Mouse (Mus musculus) MEL (cell line): ENCODE data around the gene Gm11037. TPM values are rescaled to one million over a fixed set of nuclear protein-coding genes. Genes with fewer than 3 reads are reported as not detected.

Experiments used
- DNase-seq: peaks from one replicate; pipeline ENCODE4 v3.0.0; 2011; ENCODE audit warnings: low read depth, low spot score
- H3K27ac ChIP-seq: 2 replicates; pipeline ENCODE4 v1.5.1; 2012; ENCODE audit warnings: low read depth, mild to moderate bottlenecking, control low read depth, low read length, moderate library complexity; ENCODE audit not compliant: control insufficient read depth
- H3K27me3 ChIP-seq, 2 experiments: fragments of 150-350 bp in 1 of 2; sonication (generic) in 1 of 2; 2 replicates each; pipeline ENCODE4 v1.6.1; 2012; ENCODE audit warnings: low read length in 2 of 2, mild to moderate bottlenecking in 2 of 2, improper control_type of control experiment in 1 of 2, moderate library complexity in 1 of 2; ENCODE audit not compliant: insufficient read depth in 2 of 2, control insufficient read depth in 1 of 2
- H3K36me3 ChIP-seq, 2 experiments: 2 replicates each; pipeline ENCODE4 v1.6.1; 2012 to 2014; ENCODE audit warnings: low read length in 2 of 2, improper control_type of control experiment in 1 of 2, inconsistent platforms in 1 of 2, mild to moderate bottlenecking in 1 of 2; ENCODE audit not compliant: insufficient read depth in 2 of 2, control insufficient read depth in 1 of 2
- H3K4me1 ChIP-seq, 2 experiments: fragments of 150-350 bp in 1 of 2; sonication (generic) in 1 of 2; 2 replicates each; pipeline ENCODE4 v1.6.1; 2012; ENCODE audit warnings: low read length in 2 of 2, improper control_type of control experiment in 1 of 2, mild to moderate bottlenecking in 1 of 2; ENCODE audit not compliant: insufficient read depth in 2 of 2, control insufficient read depth in 1 of 2
- H3K4me3 ChIP-seq, 2 experiments: fragments of 150-350 bp in 1 of 2; sonication (generic) in 1 of 2; 2 replicates each; pipeline ENCODE4 v1.5.1; 2012; ENCODE audit warnings: low read depth in 2 of 2, low read length in 2 of 2, mild to moderate bottlenecking in 2 of 2, moderate library complexity in 2 of 2, control low read depth in 1 of 2, improper control_type of control experiment in 1 of 2; ENCODE audit not compliant: control insufficient read depth in 1 of 2, insufficient read depth in 1 of 2
- H3K79me2 ChIP-seq: 2 replicates; pipeline ENCODE4 v1.6.1; 2012; ENCODE audit warnings: mild to moderate bottlenecking, low read length, moderate library complexity; ENCODE audit not compliant: control insufficient read depth, poor library complexity, insufficient read depth
- H3K9ac ChIP-seq: 2 replicates; pipeline ENCODE4 v1.6.1; 2012; ENCODE audit warnings: low read depth, mild to moderate bottlenecking, control low read depth, low read length, moderate library complexity; ENCODE audit not compliant: control insufficient read depth, poor library complexity, severe bottlenecking
- H3K9me3 ChIP-seq: fragments of 150-350 bp; sonication (generic); replicated peaks from 2 replicates; pipeline ENCODE4 v1.6.1; 2012; ENCODE audit warnings: mild to moderate bottlenecking, low read length, improper control_type of control experiment, moderate library complexity; ENCODE audit not compliant: insufficient read depth
- CHD1 ChIP-seq: IDR thresholded peaks from 2 replicates; pipeline ENCODE4 v1.6.1; 2012; ENCODE audit warnings: low read depth, mild to moderate bottlenecking, inconsistent platforms, low read length, improper control_type of control experiment
- CHD2 ChIP-seq: IDR thresholded peaks from 2 replicates; pipeline ENCODE4 v1.6.1; 2011; ENCODE audit warnings: low read length, improper control_type of control experiment
- CTCF ChIP-seq, 3 experiments: IDR thresholded peaks in 2 of 3; conservative IDR thresholded peaks in 1 of 3; 2 replicates each; pipeline ENCODE4 v1.5.1; 2011 to 2012; ENCODE audit warnings: low read length in 3 of 3, low read depth in 2 of 3, mild to moderate bottlenecking in 2 of 3, improper control_type of control experiment in 1 of 3, inconsistent platforms in 1 of 3, mixed read lengths in 1 of 3, moderate library complexity in 1 of 3; ENCODE audit not compliant: control insufficient read depth in 1 of 3, insufficient read depth in 1 of 3, poor library complexity in 1 of 3, severe bottlenecking in 1 of 3
- E2F4 ChIP-seq: IDR thresholded peaks from 2 replicates; pipeline ENCODE4 v1.6.1; 2011; ENCODE audit warnings: low read depth, low read length, improper control_type of control experiment, borderline replicate concordance
- ELF1 ChIP-seq: IDR thresholded peaks from 2 replicates; pipeline ENCODE4 v1.6.1; 2014; ENCODE audit warnings: low read depth, mild to moderate bottlenecking, inconsistent platforms, low read length, improper control_type of control experiment, moderate library complexity
- ETS1 ChIP-seq: IDR thresholded peaks from 2 replicates; pipeline ENCODE4 v1.6.1; 2012; ENCODE audit warnings: low read depth, mild to moderate bottlenecking, inconsistent platforms, low read length, improper control_type of control experiment, moderate library complexity
- GABPA ChIP-seq: IDR thresholded peaks from 2 replicates; pipeline ENCODE4 v1.6.1; 2012; ENCODE audit warnings: low read depth, mild to moderate bottlenecking, inconsistent platforms, low read length, improper control_type of control experiment, moderate library complexity
- GATA1 ChIP-seq: IDR thresholded peaks from 2 replicates; pipeline ENCODE4 v1.6.1; 2011; ENCODE audit warnings: low read depth, low read length, improper control_type of control experiment
- HCFC1 ChIP-seq: IDR thresholded peaks from 2 replicates; pipeline ENCODE4 v1.6.1; 2012; ENCODE audit warnings: low read depth, mild to moderate bottlenecking, inconsistent platforms, low read length, improper control_type of control experiment, moderate library complexity
- JUND ChIP-seq: IDR thresholded peaks from 2 replicates; pipeline ENCODE4 v1.6.1; 2011; ENCODE audit warnings: low read depth, mild to moderate bottlenecking, improper control_type of control experiment, low read length
- KAT2A ChIP-seq: conservative IDR thresholded peaks from 2 replicates; pipeline ENCODE4 v1.6.1; 2012; ENCODE audit warnings: low read depth, low read length, improper control_type of control experiment, inconsistent platforms
- MAFK ChIP-seq: IDR thresholded peaks from 2 replicates; pipeline ENCODE4 v1.6.1; 2011; ENCODE audit warnings: low read depth, mild to moderate bottlenecking, low read length, improper control_type of control experiment, borderline replicate concordance
- MAX ChIP-seq: IDR thresholded peaks from 2 replicates; pipeline ENCODE4 v1.6.1; 2011; ENCODE audit warnings: low read length, improper control_type of control experiment
- MAZ ChIP-seq: IDR thresholded peaks from 2 replicates; pipeline ENCODE4 v1.6.1; 2012; ENCODE audit warnings: low read depth, mild to moderate bottlenecking, inconsistent platforms, low read length, improper control_type of control experiment
- MEF2A ChIP-seq: IDR thresholded peaks from 2 replicates; pipeline ENCODE4 v1.6.1; 2014; ENCODE audit warnings: low read depth, mild to moderate bottlenecking, inconsistent platforms, low read length, improper control_type of control experiment; ENCODE audit not compliant: poor library complexity, insufficient replicate concordance, severe bottlenecking; ENCODE audit errors: extremely low read depth
- MXI1 ChIP-seq: IDR thresholded peaks from 2 replicates; pipeline ENCODE4 v1.6.1; 2011; ENCODE audit warnings: mild to moderate bottlenecking, low read depth, low read length, improper control_type of control experiment
- MYB ChIP-seq: IDR thresholded peaks from 2 replicates; pipeline ENCODE4 v1.6.1; 2011; ENCODE audit warnings: mild to moderate bottlenecking, low read depth, low read length, improper control_type of control experiment
- MYC ChIP-seq: IDR thresholded peaks from 2 replicates; pipeline ENCODE4 v1.6.1; 2011; ENCODE audit warnings: low read depth, mild to moderate bottlenecking, low read length, improper control_type of control experiment, moderate library complexity
- NELFE ChIP-seq: IDR thresholded peaks from 2 replicates; pipeline ENCODE4 v1.6.1; 2011; ENCODE audit warnings: low read depth, low read length, improper control_type of control experiment
- NRF1 ChIP-seq: IDR thresholded peaks from 2 replicates; pipeline ENCODE4 v1.6.1; 2014; ENCODE audit warnings: low read depth, mild to moderate bottlenecking, inconsistent platforms, low read length, improper control_type of control experiment, moderate library complexity; ENCODE audit not compliant: poor library complexity, insufficient read depth, severe bottlenecking
- POLR2A ChIP-seq, 2 experiments: IDR thresholded peaks; 2 replicates each; pipeline ENCODE4 v1.6.1; 2011 to 2012; ENCODE audit warnings: low read length in 2 of 2, mild to moderate bottlenecking in 2 of 2, control low read depth in 1 of 2, improper control_type of control experiment in 1 of 2, low read depth in 1 of 2, moderate library complexity in 1 of 2; ENCODE audit not compliant: control insufficient read depth in 1 of 2, insufficient read depth in 1 of 2, poor library complexity in 1 of 2
- POLR2AphosphoS2 ChIP-seq: IDR thresholded peaks from 2 replicates; pipeline ENCODE4 v1.6.1; 2011; ENCODE audit warnings: low read length, improper control_type of control experiment
- POLR2AphosphoS5 ChIP-seq: IDR thresholded peaks from 2 replicates; pipeline ENCODE4 v1.6.1; 2012; ENCODE audit warnings: low read depth, borderline replicate concordance, mild to moderate bottlenecking, inconsistent platforms, low read length, moderate library complexity, mixed read lengths
- RAD21 ChIP-seq: IDR thresholded peaks from 2 replicates; pipeline ENCODE4 v1.6.1; 2011; ENCODE audit warnings: mild to moderate bottlenecking, low read depth, low read length, improper control_type of control experiment
- RCOR1 ChIP-seq: IDR thresholded peaks from 2 replicates; pipeline ENCODE4 v1.6.1; 2012; ENCODE audit warnings: low read depth, mild to moderate bottlenecking, inconsistent platforms, low read length, improper control_type of control experiment
- SIN3A ChIP-seq: IDR thresholded peaks from 2 replicates; pipeline ENCODE4 v1.6.1; 2012; ENCODE audit warnings: low read length, improper control_type of control experiment, inconsistent platforms
- SMC3 ChIP-seq: IDR thresholded peaks from 2 replicates; pipeline ENCODE4 v1.6.1; 2011; ENCODE audit warnings: low read depth, low read length, improper control_type of control experiment
- TAL1 ChIP-seq: IDR thresholded peaks from 2 replicates; pipeline ENCODE4 v1.6.1; 2012; ENCODE audit warnings: mild to moderate bottlenecking, inconsistent platforms, low read length, moderate library complexity, mixed read lengths
- TBP ChIP-seq: IDR thresholded peaks from 2 replicates; pipeline ENCODE4 v1.8.0; 2011; ENCODE audit warnings: low read depth, low read length, improper control_type of control experiment
- TCF12 ChIP-seq: IDR thresholded peaks from 2 replicates; pipeline ENCODE4 v1.6.1; 2014; ENCODE audit warnings: low read depth, mild to moderate bottlenecking, inconsistent platforms, low read length, improper control_type of control experiment, moderate library complexity
- UBTF ChIP-seq: IDR thresholded peaks from 2 replicates; pipeline ENCODE4 v1.6.1; 2012; ENCODE audit warnings: low read depth, mild to moderate bottlenecking, inconsistent platforms, low read length, improper control_type of control experiment, moderate library complexity, borderline replicate concordance; ENCODE audit not compliant: insufficient read depth
- USF1 ChIP-seq: IDR thresholded peaks from 2 replicates; pipeline ENCODE4 v1.6.1; 2014; ENCODE audit warnings: low read depth, mild to moderate bottlenecking, inconsistent platforms, low read length, improper control_type of control experiment, moderate library complexity
- USF2 ChIP-seq, 2 experiments: IDR thresholded peaks; 2 replicates each; pipeline ENCODE4 v1.6.1; 2011 to 2012; ENCODE audit warnings: improper control_type of control experiment in 2 of 2, low read length in 2 of 2, borderline replicate concordance in 1 of 2, inconsistent platforms in 1 of 2, low read depth in 1 of 2, mild to moderate bottlenecking in 1 of 2; ENCODE audit not compliant: insufficient read depth in 1 of 2
- ZC3H11A ChIP-seq: IDR thresholded peaks from 2 replicates; pipeline ENCODE4 v1.6.1; 2012; ENCODE audit warnings: low read depth, mild to moderate bottlenecking, inconsistent platforms, low read length, improper control_type of control experiment
- ZKSCAN1 ChIP-seq: IDR thresholded peaks from 2 replicates; pipeline ENCODE4 v1.6.1; 2012; ENCODE audit warnings: low read depth, mild to moderate bottlenecking, inconsistent platforms, low read length, improper control_type of control experiment, moderate library complexity
- ZMIZ1 ChIP-seq: IDR thresholded peaks from 2 replicates; pipeline ENCODE4 v1.6.1; 2012; ENCODE audit warnings: low read depth, mild to moderate bottlenecking, inconsistent platforms, low read length, improper control_type of control experiment, moderate library complexity
- polyA plus RNA-seq, 2 experiments: library from polyadenylated mRNA; stranded (reverse) in 1 of 2; unstranded in 1 of 2; fragments of >175 nt in 1 of 2; fragments of >200 nt in 1 of 2; gene quantifications; 2 replicates each; pipeline versions ENCODE4 v1.2.1 to v1.2.4; 2012; ENCODE audit warnings: low replicate concordance in 2 of 2, low read depth in 1 of 2; ENCODE audit not compliant: insufficient read length in 2 of 2, insufficient read depth in 1 of 2, missing spikeins in 1 of 2
- total RNA-seq: library from RNA; depleted of rRNA; stranded (reverse); fragments of 300-350 nt; gene quantifications from 2 replicates; pipeline ENCODE4 v1.2.3, GENCODE M21; 2012

Gm11037 gene
- total and polyA plus RNA-seq, 3 experiments: not detected

- no peaks in the 10 kb centered on the region for H3K9me3 ChIP-seq
- peak overlapping the region; percentile 38; the same call in 1 of the 2 replicates for H3K27ac ChIP-seq
- H3K36me3 ChIP-seq: peaks cover 0 to 7% of the 10 kb centered on the region in 2 experiments; a peak in 2 of 4 replicates
- DNase-seq: peak; percentile 84
- H3K4me3 ChIP-seq: peak overlapping the region; percentile 88 to 91
- H3K79me2 ChIP-seq: peaks cover 16% of the 10 kb centered on the region
- H3K4me1 ChIP-seq: peaks cover 0 to 28% of the 10 kb centered on the region in 2 experiments; a peak in 2 of 4 replicates
- H3K27me3 ChIP-seq: no peaks in the 10 kb centered on the region
- H3K9ac ChIP-seq: peak overlapping the region; percentile 86
- TF ChIP-seq GABPA (no peak), MAZ (0 out of 2 replicates have a peak, but pooled peaks have one; percentile 5), CHD2 (no peak; the same call in 1 of the 2 replicates), ETS1 (no peak), USF1 (no peak), POLR2AphosphoS5 (no peak), MAFK (no peak), CHD1 (no peak), NRF1 (no peak), POLR2A (IDR thresholded peaks at IDR 0.05; ENCODE audit: control insufficient read depth in 1 of 2, insufficient read depth in 1 of 2, low read depth in 1 of 2, low read length in 2 of 2, poor library complexity in 1 of 2) (peak in 1 of 2 experiments; percentile 46; a peak in 2 of 4 replicates), TCF12 (no peak), MYC (no peak), MAX (0 out of 2 replicates have a peak, but pooled peaks have one; percentile 19), ZKSCAN1 (no peak), NELFE (no peak), RCOR1 (no peak), MXI1 (0 out of 2 replicates have a peak, but pooled peaks have one; percentile 35), GATA1 (no peak), ZC3H11A (no peak), JUND (no peak), CTCF (IDR thresholded peaks at IDR 0.05 in 2 of 3, conservative IDR thresholded peaks at IDR 0.05 in 1 of 3; ENCODE audit: control insufficient read depth in 1 of 3, insufficient read depth in 1 of 3, low read depth in 2 of 3, low read length in 3 of 3, poor library complexity in 1 of 3, severe bottlenecking in 1 of 3) (no peak), POLR2AphosphoS2 (no peak), SIN3A (no peak; the same call in 1 of the 2 replicates), SMC3 (no peak), MYB (no peak), E2F4 (0 out of 2 replicates have a peak, but pooled peaks have one; percentile 12), MEF2A (no peak), HCFC1 (peak; percentile 26; the same call in 1 of the 2 replicates), USF2 (IDR thresholded peaks at IDR 0.05; ENCODE audit: borderline replicate concordance in 1 of 2, insufficient read depth in 1 of 2, low read depth in 1 of 2, low read length in 2 of 2) (no peak), UBTF (no peak), RAD21 (no peak), TBP (no peak; the same call in 1 of the 2 replicates), TAL1 (no peak), ELF1 (no peak), ZMIZ1 (no peak), KAT2A (no peak)
Measured at GRCm38 (mm10) chr2:131179246-131179886, 46.1 kb downstream of the Gm11037 start.
